Mouse (Mus musculus) bone marrow macrophage, adult 2 months (primary cell): ENCODE data around the gene Dap3.

Experiments
- CTCF ChIP-seq: IDR thresholded peaks from 2 replicates; pipeline ENCODE4 v1.5.1; 2012; ENCODE audit warnings: low read depth, mild to moderate bottlenecking, low read length, moderate library complexity
- POLR2A ChIP-seq: IDR thresholded peaks from 2 replicates; pipeline ENCODE4 v1.6.1; 2012; ENCODE audit warnings: mild to moderate bottlenecking, low read depth, low read length, borderline replicate concordance

DNA sequence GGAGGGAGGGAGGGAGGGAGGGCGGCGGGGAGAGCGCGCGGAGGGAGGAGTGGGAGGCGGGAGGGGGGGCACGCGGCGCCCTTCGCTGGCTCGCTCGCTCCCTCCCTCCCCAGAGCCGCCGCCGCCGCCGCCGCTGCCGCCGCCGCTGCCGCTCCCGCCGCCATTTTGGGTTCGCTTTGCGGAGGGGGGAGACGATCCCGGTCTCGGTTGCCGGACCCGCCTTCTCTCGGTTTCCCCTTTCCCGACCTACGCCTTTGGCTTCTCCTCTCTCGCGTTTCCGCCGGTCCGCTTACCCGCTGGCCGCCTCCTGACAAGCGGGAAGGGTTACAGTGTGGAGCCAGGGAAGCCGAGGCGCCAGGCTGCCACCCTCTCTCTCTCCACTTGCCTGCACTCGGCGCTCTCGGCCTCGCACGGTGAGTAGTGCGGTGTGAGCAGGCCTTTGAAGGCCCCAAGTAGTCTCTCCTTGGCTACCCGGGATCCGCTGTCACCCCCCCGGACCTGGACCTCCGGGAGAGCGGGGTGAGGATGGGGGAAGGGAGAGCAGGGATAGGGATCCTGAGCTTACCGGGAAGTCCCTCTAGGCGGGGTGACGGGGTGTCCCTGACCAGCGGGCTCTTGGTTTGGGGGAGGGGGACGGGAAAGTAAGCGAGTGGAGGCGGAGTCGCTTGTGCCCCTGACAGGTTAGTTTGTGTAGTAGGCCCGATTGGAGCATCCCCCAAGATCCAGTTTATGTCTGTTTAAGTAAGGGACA lies at the start of gene Dap3, which contains the start of gene Ash1l:
- no peak for TF ChIP-seq POLR2A
- no peak for TF ChIP-seq CTCF
